Mouse (Mus musculus) E14TG2a.4 (cell line): ENCODE measurements around the gene Rpl22l1.
"Not testable (repeated sequence)": the region's sequence is repeated elsewhere in the genome, so short reads cannot be mapped to it uniquely, and the experiment has no call there.

ENCODE experiments used
- H3K27me3 ChIP-seq: 2 replicates; pipeline ENCODE4 v1.6.1; 2014; ENCODE audit warnings: low read length, control low read depth; ENCODE audit not compliant: insufficient read depth
- H3K36me3 ChIP-seq: 2 replicates; pipeline ENCODE4 v1.6.1; 2014; ENCODE audit warnings: low read length, control low read depth; ENCODE audit not compliant: insufficient read depth
- H3K4me1 ChIP-seq: replicated peaks from 2 replicates; pipeline ENCODE4 v1.6.1; 2014; ENCODE audit warnings: low read depth, low read length, control low read depth
- H3K4me3 ChIP-seq: replicated peaks from 2 replicates; pipeline ENCODE4 v1.5.1; 2014; ENCODE audit warnings: mild to moderate bottlenecking, low read length
- H3K9me3 ChIP-seq: 2 replicates; pipeline ENCODE4 v1.6.1; 2014; ENCODE audit warnings: low read length, control low read depth
- CTCF ChIP-seq: conservative IDR thresholded peaks from 2 replicates; pipeline ENCODE4 v1.5.1; 2014; ENCODE audit warnings: low read length
- NANOG ChIP-seq: IDR thresholded peaks from 2 replicates; pipeline ENCODE4 v1.6.1; 2014; ENCODE audit warnings: borderline replicate concordance, low read length, mixed read lengths
- POU5F1 ChIP-seq: IDR thresholded peaks from 2 replicates; pipeline ENCODE4 v1.6.1; 2014; ENCODE audit warnings: low read length, borderline replicate concordance

The Rpl22l1 gene

GRCm38 (mm10) chr3:28847115-28847514, 41.9 kb downstream of the Rpl22l1 start:
- TF ChIP-seq CTCF (no peak), NANOG (no peak), POU5F1 (no peak)
- H3K9me3 ChIP-seq = peaks cover 40% of the 10 kb centered on the region
- peaks cover 21% of the 10 kb centered on the region for H3K4me1 ChIP-seq
- no peak overlapping the region for H3K4me3 ChIP-seq
- H3K36me3 ChIP-seq = no peaks in the 10 kb centered on the region
- no peaks in the 10 kb centered on the region for H3K27me3 ChIP-seq

GRCm38 (mm10) chr3:28852174-28852573, 46.9 kb downstream of the Rpl22l1 start:
- H3K4me3 ChIP-seq, H3K27me3 ChIP-seq, H3K36me3 ChIP-seq, H3K4me1 ChIP-seq: not testable (repeated sequence)
- peaks cover 71% of the 10 kb centered on the region for H3K9me3 ChIP-seq
